ENCODE assay signal across 18 mouse cellular contexts in genomic region chr14:24731872-24732525, GRCm38 (mm10).
DNase-seq lines count a peak whose midpoint lies in the region; ATAC-seq lines count a peak whose summit lies in the region.
"Had no signal": no experiment of that assay in that cellular context is flagged by ENCODE, and none has a peak within 500 bp of the region (broad histone marks: within the 10 kb centered on the region; RNA-seq: fewer than 3 reads in every experiment).

No protein-coding gene starts in this region.

- no peaks in the 10 kb centered on the region for H3K9me3 ChIP-seq in neural tube, embryonic 12.5 days
- H3K9me3 ChIP-seq in embryonic facial prominence, embryonic 10.5 days = no peaks in the 10 kb centered on the region
- H3K9me3 ChIP-seq: embryonic facial prominence, embryonic 12.5 days; heart, embryonic 10.5 days; limb, embryonic 10.5 days; liver, embryonic 13.5 days had no signal

- H3K9ac ChIP-seq in neural tube, embryonic 12.5 days = no peak overlapping the region
- H3K9ac ChIP-seq: embryonic facial prominence, embryonic 12.5 days; liver, embryonic 13.5 days had no signal

- H3K27ac ChIP-seq in neural tube, embryonic 12.5 days = peak overlapping the region; percentile 26; the same call in 1 of the 2 replicates
- no peak overlapping the region for H3K27ac ChIP-seq in embryonic facial prominence, embryonic 10.5 days (replicated peaks)
- H3K27ac ChIP-seq: embryonic facial prominence, embryonic 12.5 days; heart, embryonic 10.5 days; limb, embryonic 10.5 days; liver, embryonic 13.5 days had no signal

- peak; percentile 64 for ATAC-seq in frontal cortex, adult (ENCODE audit: low TSS enrichment)
- ATAC-seq in neural tube, embryonic 12.5 days (ENCODE audit: low FRiP score, low read depth) = no peak
- ATAC-seq: Patski had no signal

- WGBS in neural tube, embryonic 12.5 days = 58% methylated on average over 5 of the region's 5 CpGs
- WGBS in embryonic facial prominence, embryonic 10.5 days = 77% methylated on average over 5 of the region's 5 CpGs

- H3K4me3 ChIP-seq in neural tube, embryonic 12.5 days = no peak overlapping the region
- no peak overlapping the region for H3K4me3 ChIP-seq in embryonic facial prominence, embryonic 10.5 days
- H3K4me3 ChIP-seq: embryonic facial prominence, embryonic 12.5 days; heart, embryonic 10.5 days; limb, embryonic 10.5 days; liver, embryonic 13.5 days had no signal

- no peak for DNase-seq in frontal cortex, postnatal 14 days (ENCODE audit: low spot score in 2 of 2)
- no peak for DNase-seq in neural tube, embryonic 10.5 days (ENCODE audit: extremely low spot score, low spot score)
- DNase-seq in left cerebral cortex, postnatal 25 days (ENCODE audit: low spot score in 2 of 2) = peak; percentile 34 to 65
- DNase-seq in retina, embryonic 14.5 days (ENCODE audit: low spot score) = no peak
- DNase-seq in embryonic facial prominence, embryonic 10.5 days (ENCODE audit: low spot score) = no peak
- DNase-seq in kidney, postnatal 4 days = no peak
- DNase-seq: cerebellum, adult 9-10 months; gastrocnemius, postnatal 14 days; heart, postnatal 36 days; kidney, adult 11 months; liver, embryonic 13.5 days; lung, postnatal 14 days had no signal

- intact Hi-C loops in left cerebral cortex, postnatal 25 days (cut with DNase I) = no loop called here

- H3K36me3 ChIP-seq in neural tube, embryonic 12.5 days = no peaks in the 10 kb centered on the region
- no peaks in the 10 kb centered on the region for H3K36me3 ChIP-seq in embryonic facial prominence, embryonic 10.5 days (replicated peaks)
- H3K36me3 ChIP-seq: embryonic facial prominence, embryonic 12.5 days; heart, embryonic 10.5 days; limb, embryonic 10.5 days; liver, embryonic 13.5 days had no signal

- no peaks in the 10 kb centered on the region for H3K27me3 ChIP-seq in neural tube, embryonic 12.5 days (replicated peaks)
- no peaks in the 10 kb centered on the region for H3K27me3 ChIP-seq in embryonic facial prominence, embryonic 10.5 days (replicated peaks; ENCODE audit: low read depth, poor library complexity, severe bottlenecking)
- H3K27me3 ChIP-seq: embryonic facial prominence, embryonic 12.5 days; liver, embryonic 13.5 days had no signal

- H3K4me1 ChIP-seq in neural tube, embryonic 12.5 days = no peaks in the 10 kb centered on the region
- H3K4me1 ChIP-seq in embryonic facial prominence, embryonic 10.5 days = no peaks in the 10 kb centered on the region
- H3K4me1 ChIP-seq: embryonic facial prominence, embryonic 12.5 days; heart, embryonic 10.5 days; limb, embryonic 10.5 days; liver, embryonic 13.5 days had no signal

- H3K4me2 ChIP-seq in neural tube, embryonic 12.5 days (replicated peaks) = no peak overlapping the region
- H3K4me2 ChIP-seq: embryonic facial prominence, embryonic 12.5 days; liver, embryonic 13.5 days had no signal

Comparison
In these comparisons a context has a peak if more than half of its experiments do, and no peak if none do; other contexts are left out.
1. DNase-seq: peak in left cerebral cortex, postnatal 25 days (2 of 2); none in frontal cortex, postnatal 14 days (0 of 2), neural tube, embryonic 10.5 days (single experiment), retina, embryonic 14.5 days (single experiment), embryonic facial prominence, embryonic 10.5 days (single experiment) and kidney, postnatal 4 days (0 of 2).